Comparison of ENCODE assay signal across 22 mouse cellular contexts in the genomic region with DNA sequence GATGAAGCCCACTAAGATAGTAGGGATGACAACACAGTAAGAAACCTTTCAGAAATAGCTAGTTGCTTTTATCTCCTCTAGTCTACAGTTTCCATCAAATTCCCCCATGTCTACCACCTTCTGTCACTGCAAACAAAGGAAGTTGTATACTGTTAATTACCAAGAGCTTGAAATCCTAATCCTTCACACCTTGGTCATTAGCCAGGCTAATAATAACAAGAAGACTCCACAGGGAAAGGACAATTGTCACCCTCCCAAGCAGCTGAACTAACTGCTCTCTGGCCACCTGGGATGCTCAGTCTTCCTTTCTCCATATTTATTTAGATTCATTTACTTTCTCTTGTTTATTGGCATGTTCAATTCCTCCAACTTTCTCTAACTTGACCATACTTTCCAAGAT.
"Had no signal": no experiment of that assay in that cellular context is flagged by ENCODE, and none has a peak within 500 bp of the region (broad histone marks: within the 10 kb centered on the region; RNA-seq: fewer than 3 reads in every experiment).

No protein-coding gene starts in this region.

- H3K27ac ChIP-seq: limb, embryonic 12.5 days; limb, embryonic 15.5 days; liver, embryonic 14.5 days; macrophage; midbrain, embryonic 12.5 days; midbrain, embryonic 15.5 days; neural tube, embryonic 12.5 days; neural tube, embryonic 15.5 days; stomach, postnatal 0 days had no signal

- H3K27me3 ChIP-seq: limb, embryonic 12.5 days; limb, embryonic 15.5 days; midbrain, embryonic 12.5 days; midbrain, embryonic 15.5 days; neural tube, embryonic 12.5 days; neural tube, embryonic 15.5 days had no signal

- ATAC-seq: lung, postnatal 0 days; midbrain, embryonic 15.5 days had no signal

- H3K4me3 ChIP-seq: limb, embryonic 12.5 days; limb, embryonic 15.5 days; midbrain, embryonic 12.5 days; midbrain, embryonic 15.5 days; neural tube, embryonic 12.5 days; neural tube, embryonic 15.5 days had no signal

- H3K4me1 ChIP-seq: midbrain, embryonic 12.5 days; midbrain, embryonic 15.5 days; neural tube, embryonic 12.5 days; neural tube, embryonic 15.5 days had no signal

- DNase-seq: kidney, postnatal 14 days; kidney, postnatal 4 days; left cerebral cortex, postnatal 4 days; liver, postnatal 0 days; lung, embryonic 14.5 days; right cerebral cortex, adult 18-20 months; right cerebral cortex, postnatal 14 days; right cerebral cortex, postnatal 4 days; thymus, adult 2 months; thymus, postnatal 14 days; thymus, postnatal 4 days had no signal

- H3K36me3 ChIP-seq: limb, embryonic 12.5 days; limb, embryonic 15.5 days; midbrain, embryonic 12.5 days; midbrain, embryonic 15.5 days; neural tube, embryonic 12.5 days; neural tube, embryonic 15.5 days had no signal

- H3K9ac ChIP-seq: limb, embryonic 12.5 days; limb, embryonic 15.5 days; liver, embryonic 14.5 days; liver, postnatal 0 days; lung, embryonic 14.5 days; midbrain, embryonic 12.5 days; midbrain, embryonic 15.5 days; neural tube, embryonic 12.5 days; neural tube, embryonic 15.5 days had no signal

- H3K4me2 ChIP-seq: limb, embryonic 12.5 days; limb, embryonic 15.5 days; liver, embryonic 11.5 days; lung, embryonic 14.5 days; midbrain, embryonic 12.5 days; midbrain, embryonic 15.5 days; neural tube, embryonic 12.5 days; neural tube, embryonic 15.5 days had no signal

- H3K9me3 ChIP-seq: limb, embryonic 12.5 days; limb, embryonic 15.5 days; midbrain, embryonic 12.5 days; midbrain, embryonic 15.5 days; neural tube, embryonic 12.5 days; neural tube, embryonic 15.5 days had no signal
